21 mouse cellular contexts compared by ENCODE assay signal in genomic region chr1:150537410-150538128, GRCm38 (mm10).
A peak's percentile ranks its signal among the peaks of the same experiment; 100 is the strongest.
DNase-seq lines count a peak whose midpoint lies in the region; ATAC-seq and TF ChIP-seq lines count a peak whose summit lies in the region.
"Had no signal": no experiment of that assay in that cellular context is flagged by ENCODE, and none has a peak within 500 bp of the region (broad histone marks: within the 10 kb centered on the region; RNA-seq: fewer than 3 reads in every experiment).

No protein-coding gene starts in this region.

- no peak overlapping the region for H3K4me3 ChIP-seq in forebrain, embryonic 15.5 days
- H3K4me3 ChIP-seq in forebrain, embryonic 14.5 days (ENCODE audit: low read depth, low read length) = no peak overlapping the region
- H3K4me3 ChIP-seq in embryonic fibroblast, embryonic 13.5 days (ENCODE audit: insufficient read depth, low read length) = no peak overlapping the region
- H3K4me3 ChIP-seq in limb, embryonic 13.5 days = no peak overlapping the region
- no peak overlapping the region for H3K4me3 ChIP-seq in kidney, embryonic 16.5 days (ENCODE audit: low read length)
- H3K4me3 ChIP-seq: gastrocnemius, adult 2 months; heart, embryonic 15.5 days; midbrain, embryonic 12.5 days; myocyte; neural tube, embryonic 15.5 days had no signal

- no peaks in the 10 kb centered on the region for H3K36me3 ChIP-seq in forebrain, embryonic 15.5 days
- H3K36me3 ChIP-seq in forebrain, embryonic 14.5 days (ENCODE audit: control insufficient read depth, insufficient read depth, low read length) = no peaks in the 10 kb centered on the region
- no peaks in the 10 kb centered on the region for H3K36me3 ChIP-seq in limb, embryonic 13.5 days
- H3K36me3 ChIP-seq in kidney, embryonic 16.5 days (ENCODE audit: insufficient read depth, low read length) = no peaks in the 10 kb centered on the region
- H3K36me3 ChIP-seq: heart, embryonic 15.5 days; midbrain, embryonic 12.5 days; neural tube, embryonic 15.5 days had no signal

- no peak for TF ChIP-seq CTCF in embryonic fibroblast, embryonic 13.5 days (IDR thresholded peaks at IDR 0.05; ENCODE audit: borderline replicate concordance, insufficient read depth, low read length)

- WGBS in forebrain, embryonic 15.5 days = 71% methylated on average over 6 of the region's 6 CpGs
- WGBS in forebrain, embryonic 14.5 days = 77% methylated on average over 6 of the region's 6 CpGs
- 24% methylated on average over 6 of the region's 6 CpGs for WGBS in limb, embryonic 13.5 days
- WGBS in kidney, embryonic 16.5 days = 68% methylated on average over 6 of the region's 6 CpGs

- H3K9me3 ChIP-seq in forebrain, embryonic 15.5 days = no peaks in the 10 kb centered on the region
- no peaks in the 10 kb centered on the region for H3K9me3 ChIP-seq in forebrain, embryonic 14.5 days (replicated peaks; ENCODE audit: control insufficient read depth, low read length)
- H3K9me3 ChIP-seq in limb, embryonic 13.5 days = no peaks in the 10 kb centered on the region
- no peaks in the 10 kb centered on the region for H3K9me3 ChIP-seq in kidney, embryonic 16.5 days (ENCODE audit: low read length)
- H3K9me3 ChIP-seq: heart, embryonic 15.5 days; midbrain, embryonic 12.5 days; neural tube, embryonic 15.5 days had no signal

- 0 out of 2 replicates have a peak, but pooled peaks have one; percentile 27 for ATAC-seq in forebrain, embryonic 15.5 days (replicated peaks)
- ATAC-seq in forebrain, embryonic 14.5 days = no peak
- ATAC-seq in limb, embryonic 13.5 days (ENCODE audit: low FRiP score, low read depth) = peak; percentile 45
- ATAC-seq in kidney, embryonic 16.5 days (ENCODE audit: low FRiP score, low TSS enrichment) = no peak
- no peak for ATAC-seq in CD4-positive, CD25-positive, alpha-beta regulatory T cell, adult 4 months
- ATAC-seq: inflammation-experienced regulatory T-cells, adult 6 months had no signal

- H3K27me3 ChIP-seq in forebrain, embryonic 15.5 days = no peaks in the 10 kb centered on the region
- H3K27me3 ChIP-seq in forebrain, embryonic 14.5 days (replicated peaks; ENCODE audit: control insufficient read depth, insufficient read depth, low read length) = no peaks in the 10 kb centered on the region
- no peaks in the 10 kb centered on the region for H3K27me3 ChIP-seq in limb, embryonic 13.5 days
- no peaks in the 10 kb centered on the region for H3K27me3 ChIP-seq in kidney, embryonic 16.5 days (ENCODE audit: insufficient read depth, low read length)
- H3K27me3 ChIP-seq: heart, embryonic 15.5 days; midbrain, embryonic 12.5 days; neural tube, embryonic 15.5 days had no signal

- peaks cover 8% of the 10 kb centered on the region; the same call in 1 of the 2 replicates for H3K4me1 ChIP-seq in forebrain, embryonic 15.5 days
- no peaks in the 10 kb centered on the region for H3K4me1 ChIP-seq in forebrain, embryonic 14.5 days (ENCODE audit: control insufficient read depth, insufficient read depth, low read length)
- peaks cover 8% of the 10 kb centered on the region for H3K4me1 ChIP-seq in embryonic fibroblast, embryonic 13.5 days (ENCODE audit: control insufficient read depth, insufficient read depth, low read length)
- peaks cover 39% of the 10 kb centered on the region for H3K4me1 ChIP-seq in limb, embryonic 13.5 days
- H3K4me1 ChIP-seq in kidney, embryonic 16.5 days (ENCODE audit: insufficient read depth, low read length) = peaks cover 21% of the 10 kb centered on the region

- H3K4me2 ChIP-seq in forebrain, embryonic 15.5 days (replicated peaks) = no peak overlapping the region
- H3K4me2 ChIP-seq in forebrain, embryonic 14.5 days (ENCODE audit: low read length) = no peak overlapping the region
- no peak overlapping the region for H3K4me2 ChIP-seq in limb, embryonic 13.5 days (replicated peaks)
- no peak overlapping the region for H3K4me2 ChIP-seq in kidney, embryonic 16.5 days (replicated peaks; ENCODE audit: low read depth, low read length)
- H3K4me2 ChIP-seq: heart, embryonic 15.5 days; midbrain, embryonic 12.5 days; neural tube, embryonic 15.5 days had no signal

- DNase-seq in forebrain, embryonic 14.5 days (ENCODE audit: low spot score) = no peak
- peak; percentile 53 for DNase-seq in embryo, embryonic 11 days
- no peak for DNase-seq in Muller cell, postnatal 12 days (ENCODE audit: inconsistent ontology term)
- DNase-seq: adrenal gland, postnatal 10 days; cerebellum, adult 11-12 months; gastrocnemius, adult 2 months; kidney, adult 8-10 months; kidney, postnatal 36 days; lung, postnatal 4 days; right cerebral cortex, postnatal 4 days; thymus, postnatal 36 days had no signal

- no peak overlapping the region for H3K9ac ChIP-seq in forebrain, embryonic 15.5 days (replicated peaks)
- no peak overlapping the region for H3K9ac ChIP-seq in forebrain, embryonic 14.5 days (ENCODE audit: low read length)
- no peak overlapping the region for H3K9ac ChIP-seq in limb, embryonic 13.5 days
- H3K9ac ChIP-seq in kidney, embryonic 16.5 days (replicated peaks; ENCODE audit: low read length) = no peak overlapping the region
- H3K9ac ChIP-seq: heart, embryonic 15.5 days; midbrain, embryonic 12.5 days; neural tube, embryonic 15.5 days had no signal

- TF ChIP-seq POLR2A in embryonic fibroblast, embryonic 13.5 days (IDR thresholded peaks at IDR 0.05; ENCODE audit: low read depth, low read length) = no peak

- no peak overlapping the region for H3K27ac ChIP-seq in forebrain, embryonic 15.5 days (replicated peaks)
- no peak overlapping the region for H3K27ac ChIP-seq in forebrain, embryonic 14.5 days (ENCODE audit: low read depth, low read length)
- H3K27ac ChIP-seq in embryonic fibroblast, embryonic 13.5 days (ENCODE audit: insufficient read depth, low read length) = peak overlapping the region; percentile 50; the same call in 1 of the 2 replicates
- peak overlapping the region; percentile 84 for H3K27ac ChIP-seq in limb, embryonic 13.5 days
- no peak overlapping the region for H3K27ac ChIP-seq in kidney, embryonic 16.5 days (ENCODE audit: low read length)
- H3K27ac ChIP-seq: midbrain, embryonic 12.5 days had no signal

Comparison
In these comparisons a context has a peak if more than half of its experiments do, and no peak if none do; other contexts are left out.
1. ATAC-seq: peak in forebrain, embryonic 15.5 days (single experiment) and limb, embryonic 13.5 days (single experiment); none in forebrain, embryonic 14.5 days (single experiment), kidney, embryonic 16.5 days (single experiment) and CD4-positive, CD25-positive, alpha-beta regulatory T cell, adult 4 months (single experiment).
2. H3K27ac ChIP-seq: peak in embryonic fibroblast, embryonic 13.5 days (single experiment) and limb, embryonic 13.5 days (single experiment); none in forebrain, embryonic 15.5 days (single experiment), forebrain, embryonic 14.5 days (single experiment) and kidney, embryonic 16.5 days (single experiment).